Mouse (Mus musculus): ENCODE measurements around the gene Rpf2. TPM values are rescaled to one million over a fixed set of nuclear protein-coding genes. Genes with fewer than 3 reads are reported as not detected.

Gene Rpf2
- total RNA-seq, 4 experiments from 2014 or later = 15.9 to 22.5 (median 17.5) TPM

Other genes starting within 250 kb of the Rpf2 start
- gene Mfsd4b1, start 221.8 kb downstream of the Rpf2 start, total RNA-seq (2022) = 1 to 10 TPM in 1 of 4 experiments, under 1 TPM in 3; 0.53 to 1.3 (median 0.79) TPM
- gene Slc16a10, start 104.8 kb downstream of the Rpf2 start, total RNA-seq (2022) = 1 to 10 TPM; 2.9 to 4.5 (median 3.6) TPM
- 10 to 100 TPM; 21.8 to 25.9 (median 22.8) TPM for gene Gtf3c6, start 11.1 kb upstream of the Rpf2 start, total RNA-seq (2022)
- 10 to 100 TPM; 74.1 to 90.6 (median 79.2) TPM for gene Amd1, start 55.1 kb upstream of the Rpf2 start, total RNA-seq (2022)
- gene Cdk19, start 92.5 kb upstream of the Rpf2 start, total RNA-seq (2022) = 10 to 100 TPM; 46.8 to 57.5 (median 52.8) TPM

Data from left cerebral cortex, adult 8-10 months (tissue).